Mouse (Mus musculus): ENCODE results near the gene Tbl1xr1. TPM values are rescaled to one million over a fixed set of nuclear protein-coding genes. Genes with fewer than 3 reads are reported as not detected.

The Tbl1xr1 gene
- polyA plus RNA-seq, 1 experiment from 2014 or later, result 28.0 TPM

- Histone ChIP-seq H3K9me3 (no peaks in the 10 kb centered on the region), H3K4me3 (no peak overlapping the region), H3K27me3 (no peaks in the 10 kb centered on the region), H3K36me3 (no peaks in the 10 kb centered on the region; the same call in 1 of the 2 replicates), H3K4me2 (replicated peaks) (no peak overlapping the region), H3K9ac (no peak overlapping the region), H3K27ac (no peak overlapping the region), H3K4me1 (peaks cover 37% of the 10 kb centered on the region)
- WGBS, result 66% methylated on average over 3 of the region's 3 CpGs
- ATAC-seq (ENCODE audit: low FRiP score, low read depth), result no peak
Observed at GRCm38 (mm10) chr3:22091681-22092080, 15.2 kb downstream of the Tbl1xr1 start.

GRCm38 (mm10) chr3:22092784-22093183 is 16.3 kb downstream of the Tbl1xr1 start:
- H3K27ac ChIP-seq, result no peak overlapping the region
- no peaks in the 10 kb centered on the region for H3K9me3 ChIP-seq
- peaks cover 37% of the 10 kb centered on the region for H3K4me1 ChIP-seq
- H3K36me3 ChIP-seq, result no peaks in the 10 kb centered on the region; the same call in 1 of the 2 replicates
- no peak for ATAC-seq (ENCODE audit: low FRiP score, low read depth)
- WGBS, result 63% methylated on average over 5 of the region's 5 CpGs
- H3K4me2 ChIP-seq (replicated peaks), result no peak overlapping the region
- no peaks in the 10 kb centered on the region for H3K27me3 ChIP-seq
- H3K9ac ChIP-seq, result no peak overlapping the region
- H3K4me3 ChIP-seq, result no peak overlapping the region

- 50% methylated on average over 5 of the region's 5 CpGs for WGBS
- Histone ChIP-seq H3K27me3 (no peaks in the 10 kb centered on the region), H3K36me3 (peaks cover 4% of the 10 kb centered on the region), H3K4me2 (replicated peaks) (no peak overlapping the region), H3K9ac (no peak overlapping the region), H3K9me3 (no peaks in the 10 kb centered on the region), H3K4me1 (peaks cover 26% of the 10 kb centered on the region), H3K4me3 (no peak overlapping the region), H3K27ac (no peak overlapping the region)
- ATAC-seq (ENCODE audit: low FRiP score, low read depth), result no peak
Observed at GRCm38 (mm10) chr3:22103986-22104515, 27.6 kb downstream of the Tbl1xr1 start.

DNA sequence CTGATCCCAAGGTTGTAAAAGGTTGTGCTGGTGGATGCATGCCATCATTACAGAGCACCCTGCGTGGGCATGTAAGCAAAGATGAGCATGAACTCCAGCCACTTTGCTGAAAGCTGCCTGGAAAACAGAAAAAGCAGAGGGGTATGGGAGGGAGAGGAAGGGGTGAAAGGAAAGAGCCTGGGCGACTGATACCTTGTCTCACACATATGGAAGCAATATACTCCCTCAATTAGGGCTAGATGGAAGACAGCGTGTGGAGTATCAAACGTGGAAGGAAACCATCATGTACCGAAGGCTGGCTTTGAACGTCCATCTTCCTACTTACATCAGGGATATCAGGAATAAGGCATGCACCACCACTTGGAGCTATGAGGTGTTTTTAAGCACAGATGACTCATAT is 29.0 kb downstream of the Tbl1xr1 start:
- no peak overlapping the region for H3K4me3 ChIP-seq
- H3K9me3 ChIP-seq, result no peaks in the 10 kb centered on the region
- 19% methylated on average over 6 of the region's 6 CpGs for whole genome bisulfite sequencing
- H3K9ac ChIP-seq, result no peak overlapping the region
- no peak for ATAC-seq (ENCODE audit: low FRiP score, low read depth)
- no peaks in the 10 kb centered on the region for H3K27me3 ChIP-seq
- H3K4me1 ChIP-seq, result peaks cover 21% of the 10 kb centered on the region
- H3K36me3 ChIP-seq, result peaks cover 4% of the 10 kb centered on the region
- no peak overlapping the region for H3K4me2 ChIP-seq (replicated peaks)
- no peak overlapping the region for H3K27ac ChIP-seq

- peaks cover 21% of the 10 kb centered on the region for H3K4me1 ChIP-seq
- H3K4me2 ChIP-seq (replicated peaks), result no peak overlapping the region
- H3K36me3 ChIP-seq, result no peaks in the 10 kb centered on the region
- no peak overlapping the region for H3K9ac ChIP-seq
- no peak overlapping the region for H3K27ac ChIP-seq
- H3K9me3 ChIP-seq, result no peaks in the 10 kb centered on the region
- no peaks in the 10 kb centered on the region for H3K27me3 ChIP-seq
- no peak for ATAC-seq (ENCODE audit: low FRiP score, low read depth)
- H3K4me3 ChIP-seq, result no peak overlapping the region
Observed at GRCm38 (mm10) chr3:22108013-22108412, 31.6 kb downstream of the Tbl1xr1 start.

- no peak overlapping the region for H3K9ac ChIP-seq
- H3K27me3 ChIP-seq, result no peaks in the 10 kb centered on the region
- 92% methylated on average over 1 of the region's 1 CpGs for WGBS
- no peaks in the 10 kb centered on the region for H3K36me3 ChIP-seq
- H3K9me3 ChIP-seq, result no peaks in the 10 kb centered on the region
- ATAC-seq (ENCODE audit: low FRiP score, low read depth), result no peak
- H3K4me2 ChIP-seq (replicated peaks), result no peak overlapping the region
- H3K4me3 ChIP-seq, result no peak overlapping the region
- no peak overlapping the region for H3K27ac ChIP-seq
- peaks cover 15% of the 10 kb centered on the region for H3K4me1 ChIP-seq
Observed at GRCm38 (mm10) chr3:22109651-22110050, 33.2 kb downstream of the Tbl1xr1 start.

DNA sequence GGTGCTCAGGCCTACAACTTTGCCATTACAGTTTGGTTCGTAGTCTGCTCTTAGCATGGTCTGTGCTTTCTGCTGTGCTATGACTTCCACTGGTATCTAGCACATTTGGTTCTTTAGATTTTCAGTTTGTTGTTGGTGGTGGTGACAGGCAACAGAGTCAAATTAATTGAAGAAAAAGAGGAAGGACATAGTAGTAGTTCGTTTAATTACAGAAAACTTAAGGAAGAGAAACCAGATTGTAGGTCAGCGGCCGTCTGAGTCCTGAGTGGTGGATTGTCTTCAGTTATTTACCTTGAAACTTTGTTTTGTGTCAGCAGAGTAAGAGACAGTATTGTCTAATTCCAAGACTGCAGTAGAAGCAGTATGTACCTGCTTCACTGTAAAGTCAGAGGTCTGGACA is 37.3 kb downstream of the Tbl1xr1 start:
- WGBS, result 87% methylated on average over 4 of the region's 4 CpGs
- no peak overlapping the region for H3K4me2 ChIP-seq (replicated peaks)
- no peaks in the 10 kb centered on the region for H3K27me3 ChIP-seq
- H3K4me3 ChIP-seq, result no peak overlapping the region
- no peaks in the 10 kb centered on the region for H3K36me3 ChIP-seq
- no peaks in the 10 kb centered on the region for H3K9me3 ChIP-seq
- H3K9ac ChIP-seq, result no peak overlapping the region
- H3K27ac ChIP-seq, result no peak overlapping the region
- no peak for ATAC-seq (ENCODE audit: low FRiP score, low read depth)
- peaks cover 28% of the 10 kb centered on the region for H3K4me1 ChIP-seq

DNA sequence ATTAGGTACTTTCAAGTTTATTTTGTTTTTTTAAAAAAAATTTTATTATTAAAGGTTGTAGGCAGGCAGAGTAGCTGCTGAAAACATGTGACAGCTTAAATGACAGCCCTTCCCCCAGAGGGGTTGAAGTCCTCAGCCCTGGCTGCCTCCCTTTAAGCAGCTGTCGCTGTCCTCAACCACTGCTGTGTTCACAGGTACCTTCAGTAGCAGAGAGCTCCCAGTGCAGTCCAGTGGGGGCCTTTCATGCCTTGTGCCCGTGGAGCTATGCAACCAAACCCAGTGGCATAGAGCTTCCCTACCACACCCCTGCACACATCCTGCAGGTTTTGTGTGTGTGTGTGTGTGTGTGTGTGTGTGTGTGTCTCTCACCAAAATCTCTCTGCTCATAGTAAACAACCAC is 38.8 kb downstream of the Tbl1xr1 start:
- no peak overlapping the region for H3K4me2 ChIP-seq (replicated peaks)
- H3K27ac ChIP-seq, result no peak overlapping the region
- H3K4me1 ChIP-seq, result peaks cover 28% of the 10 kb centered on the region
- H3K36me3 ChIP-seq, result no peaks in the 10 kb centered on the region
- 26% methylated on average over 2 of the region's 2 CpGs for WGBS
- no peaks in the 10 kb centered on the region for H3K27me3 ChIP-seq
- H3K9ac ChIP-seq, result no peak overlapping the region
- no peaks in the 10 kb centered on the region for H3K9me3 ChIP-seq
- peak; percentile 77 for ATAC-seq (ENCODE audit: low FRiP score, low read depth)
- no peak overlapping the region for H3K4me3 ChIP-seq

DNA sequence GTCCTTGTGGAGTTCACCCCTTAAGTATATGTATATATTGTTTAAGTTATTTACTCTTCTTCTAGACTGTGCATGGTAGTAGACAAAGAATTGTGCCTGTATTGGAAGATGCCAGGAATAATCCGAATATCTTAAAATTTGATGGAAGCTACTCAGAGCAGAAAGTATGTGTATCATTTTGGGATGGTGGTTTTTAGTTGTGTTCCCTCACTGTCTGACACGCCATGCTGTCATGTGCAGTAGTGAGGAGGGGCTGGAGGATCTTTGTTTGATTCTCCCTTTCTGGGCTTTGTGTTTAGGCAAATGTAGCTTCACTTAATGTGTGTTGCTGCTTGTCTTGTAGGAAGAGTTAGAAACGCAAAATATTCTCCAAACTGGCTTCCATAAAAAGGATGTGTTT is 39.2 kb downstream of the Tbl1xr1 start:
- no peak overlapping the region for H3K9ac ChIP-seq
- WGBS, result 79% methylated on average over 3 of the region's 3 CpGs
- no peaks in the 10 kb centered on the region for H3K36me3 ChIP-seq
- H3K4me1 ChIP-seq, result peaks cover 30% of the 10 kb centered on the region
- H3K27me3 ChIP-seq, result no peaks in the 10 kb centered on the region
- H3K27ac ChIP-seq, result no peak overlapping the region
- no peaks in the 10 kb centered on the region for H3K9me3 ChIP-seq
- H3K4me3 ChIP-seq, result no peak overlapping the region
- H3K4me2 ChIP-seq (replicated peaks), result no peak overlapping the region
- no peak for ATAC-seq (ENCODE audit: low FRiP score, low read depth)

GRCm38 (mm10) chr3:22116188-22116587 is 39.7 kb downstream of the Tbl1xr1 start:
- no peak for ATAC-seq (ENCODE audit: low FRiP score, low read depth)
- H3K27ac ChIP-seq, result no peak overlapping the region
- H3K9me3 ChIP-seq, result no peaks in the 10 kb centered on the region
- H3K4me1 ChIP-seq, result peaks cover 35% of the 10 kb centered on the region
- no peak overlapping the region for H3K4me2 ChIP-seq (replicated peaks)
- WGBS, result 67% methylated on average over 1 of the region's 1 CpGs
- no peak overlapping the region for H3K9ac ChIP-seq
- H3K27me3 ChIP-seq, result no peaks in the 10 kb centered on the region
- H3K4me3 ChIP-seq, result no peak overlapping the region
- no peaks in the 10 kb centered on the region for H3K36me3 ChIP-seq

- H3K27ac ChIP-seq, result no peak overlapping the region
- 57% methylated on average over 3 of the region's 3 CpGs for WGBS
- H3K36me3 ChIP-seq, result no peaks in the 10 kb centered on the region
- H3K4me1 ChIP-seq, result peaks cover 51% of the 10 kb centered on the region
- ATAC-seq (ENCODE audit: low FRiP score, low read depth), result no peak
- H3K9ac ChIP-seq, result no peak overlapping the region
- H3K4me2 ChIP-seq (replicated peaks), result no peak overlapping the region
- H3K4me3 ChIP-seq, result no peak overlapping the region
- H3K9me3 ChIP-seq, result no peaks in the 10 kb centered on the region
- no peaks in the 10 kb centered on the region for H3K27me3 ChIP-seq
Observed at GRCm38 (mm10) chr3:22121741-22122140, 45.3 kb downstream of the Tbl1xr1 start.

- Histone ChIP-seq H3K9ac (no peak overlapping the region), H3K36me3 (no peaks in the 10 kb centered on the region), H3K4me3 (no peak overlapping the region), H3K4me1 (peaks cover 55% of the 10 kb centered on the region), H3K27me3 (no peaks in the 10 kb centered on the region), H3K4me2 (replicated peaks) (no peak overlapping the region), H3K27ac (no peak overlapping the region), H3K9me3 (no peaks in the 10 kb centered on the region)
- 83% methylated on average over 2 of the region's 2 CpGs for WGBS
- ATAC-seq (ENCODE audit: low FRiP score, low read depth), result no peak
Observed at GRCm38 (mm10) chr3:22123145-22123544, 46.7 kb downstream of the Tbl1xr1 start.

- no peak overlapping the region for H3K27ac ChIP-seq
Observed at GRCm38 (mm10) chr3:22126251-22126826, 49.9 kb downstream of the Tbl1xr1 start.

More at GRCm38 (mm10) chr3:22126251-22126826, 49.9 kb downstream of the Tbl1xr1 start:
- Histone ChIP-seq H3K4me3 (no peak overlapping the region), H3K4me2 (replicated peaks) (no peak overlapping the region), H3K9me3 (no peaks in the 10 kb centered on the region), H3K9ac (no peak overlapping the region), H3K4me1 (peaks cover 43% of the 10 kb centered on the region), H3K36me3 (0 out of 2 replicates have a peak, but pooled peaks cover 3% of the 10 kb centered on the region), H3K27me3 (no peaks in the 10 kb centered on the region)
- 50% methylated on average over 5 of the region's 5 CpGs for WGBS
- no peak for ATAC-seq (ENCODE audit: low FRiP score, low read depth)

All from limb, embryonic 13.5 days (tissue).